In genomic region chr12:58513951-58514350, GRCm38 (mm10) we compare ENCODE assay signal across 17 mouse cellular contexts.
A peak's percentile ranks its signal among the peaks of the same experiment; 100 is the strongest.
DNase-seq lines count a peak whose midpoint lies in the region.
"Had no signal": no experiment of that assay in that cellular context is flagged by ENCODE, and none has a peak within 500 bp of the region (broad histone marks: within the 10 kb centered on the region; RNA-seq: fewer than 3 reads in every experiment).

No protein-coding gene starts in this region.

- DNase-seq in frontal cortex, adult 2 months (ENCODE audit: extremely low spot score in 1 of 2, low spot score in 1 of 2) = peak; percentile 57 to 74
- DNase-seq in frontal cortex, postnatal 14 days (ENCODE audit: low spot score in 2 of 2) = no peak
- DNase-seq in right cerebral cortex, adult 2 months (ENCODE audit: low spot score in 2 of 2) = peak; percentile 62
- no peak for DNase-seq in right cerebral cortex, postnatal 14 days
- peak; percentile 40 to 88 for DNase-seq in left cerebral cortex, postnatal 25 days (ENCODE audit: low spot score in 2 of 2)
- no peak for DNase-seq in heart, postnatal 4 days
- no peak for DNase-seq in heart, postnatal 36 days
- DNase-seq: adrenal gland, postnatal 10 days; cerebellum, adult 11 months; cerebellum, postnatal 10 days; gastrocnemius, postnatal 36 days; kidney, adult 2 months; kidney, postnatal 36 days; liver, embryonic 13.5 days; lung, embryonic 14.5 days; lung, postnatal 36 days; thymus, postnatal 36 days had no signal

- intact Hi-C loops in left cerebral cortex, postnatal 25 days (cut with DNase I) = loop anchor here (2.0 to 10.0 kb wide), 3 partner anchors 83 to 299 kb away; partner anchors contain the start of gene Sstr1
- intact Hi-C loops in heart, postnatal 36 days (cut with DNase I) = no loop called here

Comparison
In these comparisons a context has a peak if more than half of its experiments do, and no peak if none do; other contexts are left out.
1. DNase-seq: peak in frontal cortex, adult 2 months (2 of 2), right cerebral cortex, adult 2 months (2 of 2) and left cerebral cortex, postnatal 25 days (2 of 2); none in frontal cortex, postnatal 14 days (0 of 2), right cerebral cortex, postnatal 14 days (single experiment), heart, postnatal 4 days (single experiment) and heart, postnatal 36 days (0 of 2).